Mouse (Mus musculus) neural tube, postnatal 0 days (tissue): ENCODE measurements around the gene Ints11. TPM values are rescaled to one million over a fixed set of nuclear protein-coding genes. Genes with fewer than 3 reads are reported as not detected.

Experiments used
- microRNA-seq: library from miRNA; unstranded; fragments of <30 nt; microRNA quantifications from one replicate; pipeline ENCODE4, GENCODE M21; 2016
- polyA plus RNA-seq: library from polyadenylated mRNA; unstranded; fragments of >200 nt; fragmentation: Nextera tagmentation; extraction: Ambion mirVana; gene quantifications from 2 replicates; pipeline ENCODE4 v1.2.1, GENCODE M21; 2015

The Ints11 gene
- 45.7 and 52.0 TPM in 2 replicates for polyA plus RNA-seq

DNA sequence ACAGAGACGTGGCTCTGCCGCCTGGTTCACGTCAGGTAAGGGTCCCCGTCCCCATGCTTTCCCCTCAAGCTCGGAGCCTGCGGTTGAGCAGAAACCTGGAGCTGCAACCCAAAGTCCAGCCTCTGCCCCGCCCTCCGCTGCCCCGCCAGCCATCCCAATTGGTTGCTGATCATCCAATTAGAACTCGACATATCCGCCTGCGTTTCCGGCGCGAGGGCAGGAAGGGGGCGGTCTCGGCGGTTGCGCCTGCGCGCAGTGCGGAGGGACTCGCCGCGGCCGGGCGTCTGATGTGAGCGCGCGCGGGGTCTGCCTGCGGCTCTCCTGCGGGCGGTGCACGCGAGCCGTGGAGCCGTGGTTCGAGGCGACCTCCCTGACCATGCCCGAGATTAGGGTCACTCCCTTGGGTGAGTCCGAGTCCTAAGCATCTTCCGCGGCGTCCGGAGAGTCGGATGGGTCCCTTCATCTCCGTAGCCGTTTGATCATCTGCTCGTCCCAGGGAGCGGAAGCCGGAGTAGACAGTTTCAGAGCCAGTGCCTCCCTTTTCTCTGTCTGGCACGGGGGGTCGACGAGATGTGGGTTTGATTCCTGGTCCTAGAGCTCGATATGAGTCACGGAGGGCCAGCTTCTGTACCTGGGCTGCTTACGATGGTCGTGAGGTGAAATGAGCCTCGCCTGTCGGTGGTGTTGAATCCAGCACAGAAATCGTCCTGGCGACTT is at the start of gene Ints11, which contains the start of gene Cptp:
Gene Ints11 (plus strand): TSS at position 230 of the 717 bp plus-strand sequence.
Gene Cptp (minus strand): TSS at position 124 of the 717 bp plus-strand sequence.

DNA sequence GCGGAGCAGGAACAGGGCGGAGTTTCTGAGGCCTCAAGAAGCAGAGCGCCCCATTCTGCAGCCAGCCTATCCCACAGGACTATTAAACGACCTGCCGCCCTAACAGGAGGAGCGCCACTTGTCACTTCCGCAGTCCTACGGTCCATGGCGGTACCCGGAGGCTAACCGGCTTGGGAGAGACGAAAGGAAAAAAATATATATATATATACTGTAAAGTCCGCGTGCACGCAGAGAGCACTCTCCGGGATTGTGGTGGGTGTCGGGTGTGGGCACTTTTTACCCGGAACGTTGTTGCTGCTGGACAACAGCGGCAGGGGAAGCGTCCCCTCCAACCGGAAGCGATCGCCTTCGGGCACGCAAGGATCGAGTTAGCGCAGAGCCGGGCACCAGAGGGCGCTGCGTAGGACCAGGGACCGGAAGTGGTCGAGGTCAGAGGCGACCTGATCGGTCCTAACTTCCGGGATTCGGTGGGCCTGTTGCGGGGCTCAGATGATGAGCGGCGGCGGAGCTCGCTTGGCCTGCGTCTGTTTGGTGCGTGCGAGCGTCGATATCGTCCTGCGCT is 38.1 kb upstream of the Ints11 start, which contains the start of gene Aurkaip1:
Gene Aurkaip1 (plus strand): TSS at position 68 of the 562 bp plus-strand sequence.

DNA sequence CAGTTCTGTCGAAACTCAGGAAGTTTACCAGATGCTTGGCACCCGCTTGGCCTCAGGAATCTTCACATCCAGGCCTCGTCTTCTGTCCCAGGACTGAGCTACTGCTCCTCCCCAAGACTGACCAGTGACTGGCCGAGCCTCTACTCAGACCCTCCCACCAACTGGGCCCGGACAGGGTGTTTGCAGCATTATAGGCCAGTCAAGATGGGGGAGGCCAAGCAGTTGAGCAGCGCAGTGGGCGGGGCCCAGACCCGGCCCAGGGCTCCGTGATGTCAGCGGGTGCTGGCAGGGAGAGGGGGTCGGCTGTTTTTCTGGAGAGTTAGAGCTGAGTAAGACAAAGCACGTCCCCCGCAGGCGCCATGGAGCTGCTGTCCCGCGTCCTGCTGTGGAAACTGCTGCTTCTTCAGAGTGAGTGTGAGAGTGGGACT is 29.8 kb upstream of the Ints11 start, which contains the start of gene Mxra8:
Gene Mxra8 (plus strand): TSS at position 198 of the 428 bp plus-strand sequence.

DNA sequence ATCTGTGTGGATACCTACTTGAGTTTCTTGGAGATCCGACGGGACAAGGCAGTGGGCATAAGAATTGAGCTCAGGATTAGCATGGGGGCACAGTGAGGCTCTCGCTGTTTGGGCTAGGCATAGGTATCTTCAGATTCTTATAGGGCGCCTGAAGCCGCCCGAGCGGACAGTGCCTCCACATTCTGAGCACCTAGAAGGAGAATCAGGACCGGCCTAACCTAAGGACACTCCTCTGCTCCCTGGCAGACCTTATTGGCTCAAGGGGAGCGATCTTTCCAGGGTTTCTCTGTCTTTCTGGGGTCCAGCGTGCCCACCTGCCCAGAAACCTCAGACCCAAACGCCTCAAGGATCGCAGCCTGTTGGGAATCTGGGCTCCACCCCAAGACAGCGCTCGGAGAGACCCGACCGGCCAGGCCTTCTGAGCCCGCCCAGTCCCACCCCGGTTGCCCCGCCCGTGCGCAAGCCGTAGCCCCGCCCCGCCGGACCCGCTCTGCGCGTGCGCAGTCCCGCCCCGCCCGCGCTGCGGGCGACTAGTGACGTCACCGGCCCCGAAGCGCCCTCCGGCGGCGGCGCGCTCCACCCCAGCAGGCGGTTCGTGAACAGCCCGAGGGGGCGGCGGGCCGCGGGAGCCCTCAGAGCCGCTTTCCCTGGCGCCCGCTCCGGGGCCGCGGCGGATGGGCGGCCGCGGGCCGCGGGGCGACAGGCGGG is 22.3 kb upstream of the Ints11 start, which contains the start of gene Dvl1:
Gene Dvl1 (plus strand): TSS at position 532 of the 708 bp plus-strand sequence.

DNA sequence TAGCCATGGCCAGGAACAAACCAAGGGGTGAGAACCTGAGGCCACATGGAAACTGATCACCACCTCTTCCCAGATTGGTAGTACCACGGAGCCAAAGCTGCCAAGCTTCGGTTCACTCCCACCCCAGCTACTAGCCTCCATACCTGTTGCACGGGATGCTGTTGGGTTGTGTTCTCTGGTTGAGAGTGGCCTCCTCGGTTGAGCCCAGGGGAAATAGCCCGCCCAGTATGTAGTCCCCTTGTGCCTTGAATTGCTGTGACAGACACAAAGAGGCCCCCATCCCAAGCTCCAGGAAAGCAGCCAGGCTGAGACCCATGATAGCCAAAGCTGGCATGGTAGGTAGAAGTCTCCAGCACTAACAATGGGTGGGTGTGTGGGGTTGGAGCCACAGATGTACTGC is 6.3 kb upstream of the Ints11 start, which contains the start of gene Tas1r3:
Gene Tas1r3 (minus strand): TSS at position 362 of the 400 bp plus-strand sequence.

DNA sequence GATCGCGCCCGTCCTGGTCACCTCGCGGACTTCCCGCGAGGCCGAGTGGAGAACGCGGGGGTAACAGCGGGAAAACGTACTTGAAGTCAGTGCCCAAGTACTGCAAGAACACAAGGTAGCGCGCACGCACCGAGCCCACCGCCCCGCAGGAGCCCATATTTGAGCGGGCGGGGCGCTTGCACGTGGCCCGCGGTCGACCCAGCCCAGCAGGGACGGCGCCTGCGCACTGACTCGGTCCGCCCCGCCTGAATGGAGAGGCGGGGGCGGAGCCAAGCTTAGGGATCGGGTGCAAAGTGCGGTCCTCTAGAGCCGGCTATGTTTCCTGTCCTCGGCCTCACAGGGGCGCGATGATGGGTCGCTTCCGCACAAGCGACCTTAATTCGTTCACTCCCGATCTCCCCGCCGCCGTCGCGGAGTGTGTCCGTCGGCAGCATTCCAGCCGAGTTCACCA is 22.2 kb downstream of the Ints11 start, which contains the start of the genes Pusl1 and Acap3:
Gene Pusl1 (minus strand): TSS at position 231 of the 451 bp plus-strand sequence.
Gene Acap3 (plus strand): TSS at position 272 of the 451 bp plus-strand sequence.

Small RNAs within 50 kb of the gene (microRNA-seq; reads per million reads assigned to microRNA genes)
- gene Gm22991 = not detected

Other genes starting within 250 kb of the Ints11 start
- 58.3 and 62.0 TPM in 2 replicates for gene Cdk11b, start 244.7 kb upstream of the Ints11 start, polyA plus RNA-seq
- not detected in 2 replicates for gene Gm10563, start 224.1 kb upstream of the Ints11 start, polyA plus RNA-seq
- gene Mmp23, start 216.2 kb upstream of the Ints11 start, polyA plus RNA-seq = 14.1 and 17.6 TPM in 2 replicates
- gene Mib2, start 200.3 kb upstream of the Ints11 start, polyA plus RNA-seq = 47.2 and 56.0 TPM in 2 replicates
- gene Fndc10, start 175.2 kb upstream of the Ints11 start, polyA plus RNA-seq = 35.0 and 37.4 TPM in 2 replicates
- gene Ssu72, start 164.7 kb upstream of the Ints11 start, polyA plus RNA-seq = 168 and 177 TPM in 2 replicates
- 44.7 and 52.1 TPM in 2 replicates for gene Tmem240, start 134.7 kb upstream of the Ints11 start, polyA plus RNA-seq
- 68.6 and 78.0 TPM in 2 replicates for gene Atad3a, start 108.5 kb upstream of the Ints11 start, polyA plus RNA-seq
- gene Vwa1, start 94.8 kb upstream of the Ints11 start, polyA plus RNA-seq = 32.3 and 34.3 TPM in 2 replicates
- gene Tmem88b, start 83.7 kb upstream of the Ints11 start, polyA plus RNA-seq = 1.4 and 2.4 TPM in 2 replicates
- gene Ankrd65, start 79.1 kb upstream of the Ints11 start, polyA plus RNA-seq = not detected in 2 replicates
- 309 and 322 TPM in 2 replicates for gene Mrpl20, start 66.7 kb upstream of the Ints11 start, polyA plus RNA-seq
- 81.5 and 90.5 TPM in 2 replicates for gene Ccnl2, start 57.1 kb upstream of the Ints11 start, polyA plus RNA-seq
- gene Aurkaip1, start 38.3 kb upstream of the Ints11 start, polyA plus RNA-seq = 162 and 166 TPM in 2 replicates
- 42.9 and 43.1 TPM in 2 replicates for gene Mxra8, start 29.9 kb upstream of the Ints11 start, polyA plus RNA-seq
- gene Dvl1, start 22.1 kb upstream of the Ints11 start, polyA plus RNA-seq = 30.4 and 32.0 TPM in 2 replicates
- gene Tas1r3, start 6.2 kb upstream of the Ints11 start, polyA plus RNA-seq = 0.21 and 0.23 TPM in 2 replicates
- gene Cptp, start 106 bp upstream of the Ints11 start, polyA plus RNA-seq = 26.1 and 30.4 TPM in 2 replicates
- gene Pusl1, start 22.2 kb downstream of the Ints11 start, polyA plus RNA-seq = 59.1 and 69.2 TPM in 2 replicates
- 41.3 and 47.0 TPM in 2 replicates for gene Acap3, start 22.3 kb downstream of the Ints11 start, polyA plus RNA-seq
- 98.7 and 119 TPM in 2 replicates for gene Ube2j2, start 74.3 kb downstream of the Ints11 start, polyA plus RNA-seq
- gene C1qtnf12, start 92.8 kb downstream of the Ints11 start, polyA plus RNA-seq = 25.2 and 29.4 TPM in 2 replicates
- 30.0 and 31.9 TPM in 2 replicates for gene B3galt6, start 123.1 kb downstream of the Ints11 start, polyA plus RNA-seq
- 119 and 121 TPM in 2 replicates for gene Sdf4, start 123.3 kb downstream of the Ints11 start, polyA plus RNA-seq
- 0.34 TPM in 1 of 2 replicates, not detected in the other for gene Tnfrsf4, start 144.3 kb downstream of the Ints11 start, polyA plus RNA-seq
- 1.3 TPM in 2 replicates for gene Tnfrsf18, start 156.6 kb downstream of the Ints11 start, polyA plus RNA-seq
- gene Ttll10, start 189.9 kb downstream of the Ints11 start, polyA plus RNA-seq = not detected in 2 replicates
- gene 9430015G10Rik, start 240.4 kb downstream of the Ints11 start, polyA plus RNA-seq = 13.9 and 15.8 TPM in 2 replicates